Mouse (Mus musculus) embryo, embryonic 10 days (tissue): ENCODE measurements around the gene Hist1h1c.
A peak's percentile ranks its signal among the peaks of the same experiment; 100 is the strongest.
"Not testable (repeated sequence)": the region's sequence is repeated elsewhere in the genome, so short reads cannot be mapped to it uniquely, and the experiment has no call there.

Experiments used
- DNase-seq: peaks from one replicate; pipeline ENCODE4 v3.0.0-alpha.2; 2015; ENCODE audit warnings: low spot score

Hist1h1c gene

GRCm38 (mm10) chr13:23716261-23717042 is 22.2 kb upstream of the Hist1h1c start:
- DNase-seq, result no peak

- DNase-seq, result no peak
Measured at GRCm38 (mm10) chr13:23717176-23717575, 21.4 kb upstream of the Hist1h1c start.

GRCm38 (mm10) chr13:23717593-23718245 is 20.9 kb upstream of the Hist1h1c start:
- not testable (repeated sequence) for DNase-seq

GRCm38 (mm10) chr13:23724239-23724638 is 14.4 kb upstream of the Hist1h1c start:
- no peak for DNase-seq

- no peak for DNase-seq
Measured at GRCm38 (mm10) chr13:23725213-23725612, 13.4 kb upstream of the Hist1h1c start.

- no peak for DNase-seq
Measured at GRCm38 (mm10) chr13:23728472-23729191, 10.0 kb upstream of the Hist1h1c start.

GRCm38 (mm10) chr13:23729192-23729525 is 9.4 kb upstream of the Hist1h1c start:
- no peak for DNase-seq

- DNase-seq, result no peak
Measured at GRCm38 (mm10) chr13:23729706-23730105, 8.9 kb upstream of the Hist1h1c start.

- peak; percentile 21 for DNase-seq
Measured at GRCm38 (mm10) chr13:23730479-23730878, 8.1 kb upstream of the Hist1h1c start.

- peak; percentile 73 for DNase-seq
Measured at GRCm38 (mm10) chr13:23732156-23732804, 6.3 kb upstream of the Hist1h1c start.

- no peak for DNase-seq
Measured at GRCm38 (mm10) chr13:23737091-23737490, 1.5 kb upstream of the Hist1h1c start.

- DNase-seq, result no peak
Measured at GRCm38 (mm10) chr13:23738041-23738440, 567 bp upstream of the Hist1h1c start.

- DNase-seq, result peak; percentile 94
Measured at GRCm38 (mm10) chr13:23739069-23739921, 687 bp downstream of the Hist1h1c start.

- DNase-seq, result no peak
Measured at GRCm38 (mm10) chr13:23739922-23740252, 1.3 kb downstream of the Hist1h1c start.

GRCm38 (mm10) chr13:23740256-23740840 is 1.7 kb downstream of the Hist1h1c start:
- no peak for DNase-seq

GRCm38 (mm10) chr13:23740910-23741309 is 2.3 kb downstream of the Hist1h1c start:
- DNase-seq, result no peak

- no peak for DNase-seq
Measured at GRCm38 (mm10) chr13:23742007-23742406, 3.4 kb downstream of the Hist1h1c start.

- no peak for DNase-seq
Measured at GRCm38 (mm10) chr13:23743215-23743614, 4.6 kb downstream of the Hist1h1c start.

- DNase-seq, result peak; percentile 65
Measured at GRCm38 (mm10) chr13:23743963-23744362, 5.4 kb downstream of the Hist1h1c start.

- DNase-seq, result peak; percentile 59
Measured at GRCm38 (mm10) chr13:23744421-23745380, 6.1 kb downstream of the Hist1h1c start.
